In genomic region chr6:28621431-28621830, GRCm38 (mm10) we compare ENCODE assay signal across 23 mouse cellular contexts.
DNase-seq lines count a peak whose midpoint lies in the region; ATAC-seq and TF ChIP-seq lines count a peak whose summit lies in the region.
"Had no signal": no experiment of that assay in that cellular context is flagged by ENCODE, and none has a peak within 500 bp of the region (broad histone marks: within the 10 kb centered on the region; RNA-seq: fewer than 3 reads in every experiment).

No protein-coding gene starts in this region.

- H3K4me1 ChIP-seq in heart, embryonic 11.5 days (ENCODE audit: control insufficient read depth, insufficient read depth, low read length) = peaks cover 45% of the 10 kb centered on the region
- H3K4me1 ChIP-seq in stomach, embryonic 15.5 days = peaks cover 15% of the 10 kb centered on the region
- H3K4me1 ChIP-seq in stomach, postnatal 0 days (replicated peaks; ENCODE audit: control insufficient read depth, insufficient read depth) = no peaks in the 10 kb centered on the region; the same call in 1 of the 2 replicates
- H3K4me1 ChIP-seq in liver, embryonic 13.5 days (replicated peaks) = peaks cover 74% of the 10 kb centered on the region

- peak overlapping the region; percentile 38 for H3K27ac ChIP-seq in heart, embryonic 11.5 days (ENCODE audit: low read depth, low read length)
- no peak overlapping the region for H3K27ac ChIP-seq in stomach, embryonic 15.5 days
- no peak overlapping the region for H3K27ac ChIP-seq in stomach, postnatal 0 days (replicated peaks)
- peak overlapping the region; percentile 83 for H3K27ac ChIP-seq in liver, embryonic 13.5 days
- H3K27ac ChIP-seq: hindbrain, embryonic 15.5 days; midbrain, embryonic 13.5 days; neural tube, embryonic 12.5 days had no signal

- no peak for TF ChIP-seq EP300 in stomach, postnatal 0 days (optimal IDR thresholded peaks at IDR 0.05)

- no peak overlapping the region for H3K9ac ChIP-seq in heart, embryonic 11.5 days (ENCODE audit: low read depth, low read length)
- no peak overlapping the region for H3K9ac ChIP-seq in stomach, embryonic 15.5 days
- no peak overlapping the region for H3K9ac ChIP-seq in stomach, postnatal 0 days (ENCODE audit: low read length)
- peak overlapping the region; percentile 4; the same call in 1 of the 2 replicates for H3K9ac ChIP-seq in liver, embryonic 13.5 days
- H3K9ac ChIP-seq: hindbrain, embryonic 15.5 days; limb, embryonic 15.5 days; midbrain, embryonic 13.5 days; neural tube, embryonic 12.5 days had no signal

- H3K9me3 ChIP-seq in heart, embryonic 11.5 days (replicated peaks; ENCODE audit: control insufficient read depth, low read length) = no peaks in the 10 kb centered on the region
- no peaks in the 10 kb centered on the region for H3K9me3 ChIP-seq in stomach, embryonic 15.5 days
- H3K9me3 ChIP-seq in stomach, postnatal 0 days (ENCODE audit: control insufficient read depth, low read length) = no peaks in the 10 kb centered on the region
- no peaks in the 10 kb centered on the region for H3K9me3 ChIP-seq in liver, embryonic 13.5 days (replicated peaks)
- H3K9me3 ChIP-seq: hindbrain, embryonic 15.5 days; limb, embryonic 15.5 days; midbrain, embryonic 13.5 days; neural tube, embryonic 12.5 days had no signal

- intact Hi-C loops in heart, postnatal 25 days (cut with DNase I) = no loop called here

- no peak for TF ChIP-seq CTCF in stomach, postnatal 0 days (IDR thresholded peaks at IDR 0.05; ENCODE audit: low read depth)

- ATAC-seq in heart, embryonic 11.5 days (replicated peaks; ENCODE audit: insufficient number of reproducible peaks, low FRiP score, low TSS enrichment) = peak; percentile 52; the same call in 1 of the 2 replicates
- ATAC-seq in stomach, embryonic 15.5 days (ENCODE audit: insufficient read depth, low FRiP score, low read depth) = 0 out of 2 replicates have a peak, but pooled peaks have one; percentile 44
- ATAC-seq in stomach, postnatal 0 days (ENCODE audit: low FRiP score, low TSS enrichment) = no peak
- peak; percentile 81 for ATAC-seq in liver, embryonic 13.5 days (ENCODE audit: low read depth)
- ATAC-seq: CD4-positive, CD25-positive, alpha-beta regulatory T cell, adult 4 months; forebrain, embryonic 16.5 days; midbrain, embryonic 13.5 days had no signal

- H3K36me3 ChIP-seq in heart, embryonic 11.5 days (ENCODE audit: control insufficient read depth, insufficient read depth, low read length) = no peaks in the 10 kb centered on the region; the same call in 1 of the 2 replicates
- no peaks in the 10 kb centered on the region for H3K36me3 ChIP-seq in stomach, embryonic 15.5 days
- H3K36me3 ChIP-seq in stomach, postnatal 0 days (ENCODE audit: control insufficient read depth, insufficient read depth, low read length) = no peaks in the 10 kb centered on the region
- peaks cover 5% of the 10 kb centered on the region for H3K36me3 ChIP-seq in liver, embryonic 13.5 days
- H3K36me3 ChIP-seq: hindbrain, embryonic 15.5 days; midbrain, embryonic 13.5 days; neural tube, embryonic 12.5 days had no signal

- H3K27me3 ChIP-seq in heart, embryonic 11.5 days (ENCODE audit: control insufficient read depth, insufficient read depth, low read length) = no peaks in the 10 kb centered on the region
- no peaks in the 10 kb centered on the region for H3K27me3 ChIP-seq in stomach, embryonic 15.5 days (replicated peaks)
- no peaks in the 10 kb centered on the region for H3K27me3 ChIP-seq in stomach, postnatal 0 days (ENCODE audit: control insufficient read depth, insufficient read depth, low read length)
- no peaks in the 10 kb centered on the region for H3K27me3 ChIP-seq in liver, embryonic 13.5 days
- H3K27me3 ChIP-seq: hindbrain, embryonic 15.5 days; limb, embryonic 15.5 days; midbrain, embryonic 13.5 days; neural tube, embryonic 12.5 days had no signal

- DNase-seq in heart, postnatal 25 days (ENCODE audit: low spot score) = no peak
- no peak for DNase-seq in stomach, postnatal 0 days (ENCODE audit: low spot score)
- peak; percentile 33 for DNase-seq in liver, embryonic 13.5 days
- DNase-seq in yolk sac, embryonic 10.5 days (ENCODE audit: low spot score) = peak; percentile 59
- DNase-seq in natural killer cell, adult 2 months (ENCODE audit: low spot score in 2 of 2) = no peak
- no peak for DNase-seq in urinary bladder, postnatal 25 days (ENCODE audit: low spot score)
- DNase-seq: adrenal gland, postnatal 10 days; cerebellum, adult 9-10 months; gastrocnemius, postnatal 14 days; heart, adult 11 months; kidney, adult 11 months; kidney, postnatal 4 days; lung, postnatal 4 days; retina, postnatal 1 day; thymus, postnatal 25 days had no signal

- WGBS in heart, embryonic 11.5 days (ENCODE audit: insufficient replicate concordance) = 49% methylated on average over 4 of the region's 4 CpGs
- 69% methylated on average over 4 of the region's 4 CpGs for WGBS in stomach, embryonic 15.5 days
- 77% methylated on average over 4 of the region's 4 CpGs for WGBS in stomach, postnatal 0 days
- WGBS in liver, embryonic 13.5 days (ENCODE audit: insufficient replicate concordance) = 25% methylated on average over 4 of the region's 4 CpGs

- H3K4me2 ChIP-seq in heart, embryonic 11.5 days = no peak overlapping the region
- no peak overlapping the region for H3K4me2 ChIP-seq in stomach, embryonic 15.5 days
- H3K4me2 ChIP-seq in stomach, postnatal 0 days (replicated peaks; ENCODE audit: low read depth) = no peak overlapping the region
- peak overlapping the region; percentile 13 for H3K4me2 ChIP-seq in liver, embryonic 13.5 days
- H3K4me2 ChIP-seq: hindbrain, embryonic 15.5 days; limb, embryonic 15.5 days; midbrain, embryonic 13.5 days; neural tube, embryonic 12.5 days had no signal

- no peak overlapping the region for H3K4me3 ChIP-seq in heart, embryonic 11.5 days (ENCODE audit: low read depth, low read length)
- H3K4me3 ChIP-seq in stomach, embryonic 15.5 days (replicated peaks) = no peak overlapping the region
- no peak overlapping the region for H3K4me3 ChIP-seq in stomach, postnatal 0 days (ENCODE audit: low read depth, low read length)
- no peak overlapping the region for H3K4me3 ChIP-seq in liver, embryonic 13.5 days (replicated peaks)
- H3K4me3 ChIP-seq: hindbrain, embryonic 15.5 days; limb, embryonic 15.5 days; midbrain, embryonic 13.5 days; neural tube, embryonic 12.5 days had no signal

Comparison
In these comparisons a context has a peak if more than half of its experiments do, and no peak if none do; other contexts are left out.
1. H3K27ac ChIP-seq: peak in heart, embryonic 11.5 days (single experiment) and liver, embryonic 13.5 days (single experiment); none in stomach, embryonic 15.5 days (single experiment) and stomach, postnatal 0 days (single experiment).
2. DNase-seq: peak in liver, embryonic 13.5 days (single experiment) and yolk sac, embryonic 10.5 days (single experiment); none in heart, postnatal 25 days (single experiment), stomach, postnatal 0 days (single experiment), natural killer cell, adult 2 months (0 of 2) and urinary bladder, postnatal 25 days (single experiment).